Mouse (Mus musculus) G1E (cell line): ENCODE results near the gene Agbl2. TPM values are rescaled to one million over a fixed set of nuclear protein-coding genes. Genes with fewer than 3 reads are reported as not detected.

Experiments
- ATAC-seq: 2 replicates; pipeline ENCODE4 v1.8.0; 2016; ENCODE audit warnings: mild to moderate bottlenecking; ENCODE audit not compliant: insufficient number of reproducible peaks, poor library complexity, low FRiP score, severe bottlenecking; ENCODE audit errors: extremely low read depth
- DNase-seq: peaks from one replicate; pipeline ENCODE4 v3.0.0; 2012; ENCODE audit warnings: low spot score
- H3K27me3 ChIP-seq: 2 replicates; pipeline ENCODE4 v1.6.1; 2012; ENCODE audit warnings: mild to moderate bottlenecking, low read length, inconsistent platforms; ENCODE audit not compliant: insufficient read depth
- H3K36me3 ChIP-seq: replicated peaks from 2 replicates; pipeline ENCODE3; 2012; ENCODE audit warnings: mild to moderate bottlenecking, inconsistent platforms
- H3K4me1 ChIP-seq: 2 replicates; pipeline ENCODE4 v1.6.1; 2012; ENCODE audit warnings: low read depth, low read length, inconsistent platforms, mixed read lengths; ENCODE audit not compliant: insufficient read depth
- H3K4me3 ChIP-seq: 2 replicates; pipeline ENCODE4 v1.5.1; 2012; ENCODE audit warnings: low read depth, mild to moderate bottlenecking, inconsistent platforms, low read length, moderate library complexity, mixed read lengths
- H3K9me3 ChIP-seq: replicated peaks from 2 replicates; pipeline ENCODE4 v1.6.1; 2012; ENCODE audit warnings: inconsistent platforms
- CTCF ChIP-seq: IDR thresholded peaks from 2 replicates; pipeline ENCODE4 v1.5.1; 2012; ENCODE audit warnings: low read depth, low read length, inconsistent platforms, mixed read lengths
- GATA1 ChIP-seq: IDR thresholded peaks from 2 replicates; pipeline ENCODE4 v1.6.1; 2012; ENCODE audit warnings: borderline replicate concordance, low read length, inconsistent platforms, mixed read lengths
- GATA2 ChIP-seq: IDR thresholded peaks from 2 replicates; pipeline ENCODE4 v1.6.1; 2012; ENCODE audit warnings: low read depth, low read length, inconsistent platforms, borderline replicate concordance
- POLR2AphosphoS5 ChIP-seq: IDR thresholded peaks from 2 replicates; pipeline ENCODE4 v1.6.1; 2012; ENCODE audit warnings: low read depth, low read length, inconsistent platforms; ENCODE audit not compliant: insufficient replicate concordance
- TAL1 ChIP-seq: conservative IDR thresholded peaks from 2 replicates; pipeline ENCODE4 v1.6.1; 2012; ENCODE audit warnings: low read depth, low read length, inconsistent platforms, mixed read lengths
- polyA plus RNA-seq: library from polyadenylated mRNA; stranded (reverse); fragments of >175 nt; gene quantifications from 2 replicates; pipeline ENCODE4 v1.2.3, GENCODE M21; 2012
- total RNA-seq, 2 experiments: library from RNA; stranded (forward) in 1 of 2; stranded (reverse) in 1 of 2; fragments of 200-1000 nt in 1 of 2; fragments of >200 nt in 1 of 2; fragmentation: Nextera tagmentation in 1 of 2; gene quantifications; 2 replicates each; pipeline ENCODE4 v1.2.3; 2014 to 2017

Gene Agbl2
- total and polyA plus RNA-seq, 3 experiments, result 0.11 TPM; not detected in 2

- ATAC-seq, result no peak
Measured at GRCm38 (mm10) chr2:90846171-90846570, 63.6 kb downstream of the Agbl2 start.

GRCm38 (mm10) chr2:90846597-90846954 is 64.0 kb downstream of the Agbl2 start:
- TF ChIP-seq GATA2, result no peak
- TF ChIP-seq POLR2AphosphoS5, result no peak
- TF ChIP-seq TAL1, result no peak
- TF ChIP-seq GATA1, result no peak
- no peak for TF ChIP-seq CTCF
- H3K9me3 ChIP-seq, result peaks cover 7% of the 10 kb centered on the region
- no peaks in the 10 kb centered on the region for H3K27me3 ChIP-seq
- peaks cover 33% of the 10 kb centered on the region for H3K4me1 ChIP-seq
- peak overlapping the region; percentile 99 for H3K4me3 ChIP-seq
- peaks cover 25% of the 10 kb centered on the region for H3K36me3 ChIP-seq
- DNase-seq (no peak), ATAC-seq (no peak)

More at GRCm38 (mm10) chr2:90846171-90846570, 63.6 kb downstream of the Agbl2 start:
- TF ChIP-seq GATA1 (no peak), CTCF (no peak), GATA2 (no peak), TAL1 (no peak), POLR2AphosphoS5 (no peak)
- Histone ChIP-seq H3K36me3 (peaks cover 21% of the 10 kb centered on the region), H3K9me3 (peaks cover 9% of the 10 kb centered on the region), H3K4me3 (peak overlapping the region; percentile 99), H3K4me1 (peaks cover 32% of the 10 kb centered on the region), H3K27me3 (no peaks in the 10 kb centered on the region)
- no peak for DNase-seq

- ATAC-seq (peak; percentile 91), DNase-seq (peak; percentile 87)
- H3K9me3 ChIP-seq, result peaks cover 2% of the 10 kb centered on the region
- peak within 1 kb of the TSS; percentile 99 for H3K4me3 ChIP-seq
- H3K36me3 ChIP-seq, result peaks cover 30% of the 10 kb centered on the region
- TF ChIP-seq GATA1 (no peak), TAL1 (no peak), GATA2 (no peak), CTCF (no peak), POLR2AphosphoS5 (no peak)
- no peaks in the 10 kb centered on the region for H3K27me3 ChIP-seq
- peaks cover 33% of the 10 kb centered on the region for H3K4me1 ChIP-seq
Measured at GRCm38 (mm10) chr2:90846955-90847680, 64.6 kb downstream of the Agbl2 start, which contains the start of gene Mtch2. Mtch2 (plus strand) TSS chr2:90847155.

- peaks cover 36% of the 10 kb centered on the region for H3K36me3 ChIP-seq
- H3K4me1 ChIP-seq, result peaks cover 33% of the 10 kb centered on the region
- H3K9me3 ChIP-seq, result no peaks in the 10 kb centered on the region; the same call in 1 of the 2 replicates
- TF ChIP-seq POLR2AphosphoS5, result no peak
- TF ChIP-seq GATA2, result no peak
- TF ChIP-seq GATA1, result no peak
- no peak for TF ChIP-seq CTCF
- TF ChIP-seq TAL1, result no peak
- peak overlapping the region; percentile 99 for H3K4me3 ChIP-seq
- ATAC-seq (no peak), DNase-seq (no peak)
- no peaks in the 10 kb centered on the region for H3K27me3 ChIP-seq
Measured at GRCm38 (mm10) chr2:90847681-90848050, 65.1 kb downstream of the Agbl2 start.

GRCm38 (mm10) chr2:90848331-90848730 is 65.8 kb downstream of the Agbl2 start:
- Histone ChIP-seq H3K9me3 (no peaks in the 10 kb centered on the region), H3K4me3 (no peak overlapping the region; the same call in 1 of the 2 replicates), H3K27me3 (no peaks in the 10 kb centered on the region), H3K36me3 (peaks cover 42% of the 10 kb centered on the region), H3K4me1 (peaks cover 33% of the 10 kb centered on the region)
- ATAC-seq, result no peak
- DNase-seq, result no peak
- no peak for TF ChIP-seq CTCF
- TF ChIP-seq GATA1, result no peak
- TF ChIP-seq TAL1, result no peak
- TF ChIP-seq GATA2, result no peak
- TF ChIP-seq POLR2AphosphoS5, result no peak

GRCm38 (mm10) chr2:90850401-90850800 is 67.9 kb downstream of the Agbl2 start:
- Histone ChIP-seq H3K4me1 (peaks cover 32% of the 10 kb centered on the region), H3K9me3 (no peaks in the 10 kb centered on the region), H3K4me3 (no peak overlapping the region), H3K36me3 (peaks cover 62% of the 10 kb centered on the region), H3K27me3 (no peaks in the 10 kb centered on the region)
- TF ChIP-seq TAL1 (no peak), GATA1 (no peak), CTCF (no peak), POLR2AphosphoS5 (no peak), GATA2 (no peak)
- no peak for ATAC-seq
- DNase-seq, result no peak
